Mouse (Mus musculus) C3H10T1/2 (cell line): ENCODE measurements around the gene Jchain. TPM values are rescaled to one million over a fixed set of nuclear protein-coding genes. Genes with fewer than 3 reads are reported as not detected.

ENCODE experiments used
- polyA plus RNA-seq, 2 experiments: library from polyadenylated mRNA; unstranded; fragments of >200 nt; fragmentation: generic; extraction: Trizol; gene quantifications; one replicate each; pipeline ENCODE4 v1.2.1; 2012; ENCODE audit warnings: missing spikeins in 2 of 2

Jchain gene
- polyA plus RNA-seq, result under 1 TPM in 1 of 2 experiments, not detected in 1; 0.09 TPM

DNA sequence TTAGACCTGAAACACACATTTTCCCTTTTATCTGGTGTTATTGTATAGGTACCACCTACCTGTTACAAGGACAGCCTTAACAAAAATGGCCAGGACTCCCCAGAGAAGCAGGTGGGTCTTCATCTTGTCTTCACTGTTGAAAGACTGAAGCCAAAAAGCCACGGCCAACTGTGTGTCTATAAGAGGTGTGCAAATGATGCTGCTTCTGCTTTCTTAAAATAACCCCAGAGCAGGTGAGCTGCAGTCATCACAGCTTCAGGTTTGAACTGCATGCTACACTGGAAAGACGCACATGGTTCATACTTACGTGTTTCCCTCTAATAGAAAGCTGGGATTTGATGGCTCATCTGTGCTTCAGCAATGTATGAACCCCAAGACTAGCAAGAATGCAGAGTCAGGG, at the start of gene Jchain:
Gene Jchain (minus strand): TSS at position 235 of the 400 bp plus-strand sequence.

DNA sequence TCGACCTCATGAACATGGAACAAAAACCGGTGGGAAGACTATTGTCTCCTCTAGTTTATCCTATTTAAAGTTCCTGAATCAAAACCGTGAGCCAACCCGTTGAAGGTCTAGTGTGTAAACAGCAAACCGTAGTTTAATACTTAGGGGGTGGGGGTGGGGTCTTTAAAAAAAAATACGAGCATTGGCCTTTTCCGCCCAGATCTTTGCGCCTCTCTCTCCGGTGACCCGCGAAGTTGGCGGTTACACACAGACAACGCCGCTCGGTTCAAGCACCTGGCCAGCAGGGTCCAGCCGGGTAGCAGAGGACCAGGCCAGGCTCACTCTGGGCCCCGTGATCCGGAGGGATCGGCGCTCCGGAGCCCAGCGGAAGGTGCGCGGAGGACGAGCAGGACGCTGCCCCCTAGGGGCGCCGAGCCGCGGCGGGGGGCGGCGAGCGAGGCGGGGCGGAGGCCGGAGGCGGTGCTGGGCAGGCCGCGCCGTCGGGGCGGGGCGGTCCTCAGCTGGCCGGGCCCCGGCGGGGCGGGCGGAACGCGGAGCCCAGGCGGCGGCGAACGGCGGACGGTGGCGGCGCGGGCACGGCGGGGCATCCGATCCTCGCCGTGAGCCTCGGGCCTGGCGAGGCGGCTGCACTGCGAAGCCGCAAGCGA, 36.9 kb upstream of the Jchain start, which contains the start of gene Rufy3:
Gene Rufy3 (plus strand): TSS at position 540 of the 647 bp plus-strand sequence.

DNA sequence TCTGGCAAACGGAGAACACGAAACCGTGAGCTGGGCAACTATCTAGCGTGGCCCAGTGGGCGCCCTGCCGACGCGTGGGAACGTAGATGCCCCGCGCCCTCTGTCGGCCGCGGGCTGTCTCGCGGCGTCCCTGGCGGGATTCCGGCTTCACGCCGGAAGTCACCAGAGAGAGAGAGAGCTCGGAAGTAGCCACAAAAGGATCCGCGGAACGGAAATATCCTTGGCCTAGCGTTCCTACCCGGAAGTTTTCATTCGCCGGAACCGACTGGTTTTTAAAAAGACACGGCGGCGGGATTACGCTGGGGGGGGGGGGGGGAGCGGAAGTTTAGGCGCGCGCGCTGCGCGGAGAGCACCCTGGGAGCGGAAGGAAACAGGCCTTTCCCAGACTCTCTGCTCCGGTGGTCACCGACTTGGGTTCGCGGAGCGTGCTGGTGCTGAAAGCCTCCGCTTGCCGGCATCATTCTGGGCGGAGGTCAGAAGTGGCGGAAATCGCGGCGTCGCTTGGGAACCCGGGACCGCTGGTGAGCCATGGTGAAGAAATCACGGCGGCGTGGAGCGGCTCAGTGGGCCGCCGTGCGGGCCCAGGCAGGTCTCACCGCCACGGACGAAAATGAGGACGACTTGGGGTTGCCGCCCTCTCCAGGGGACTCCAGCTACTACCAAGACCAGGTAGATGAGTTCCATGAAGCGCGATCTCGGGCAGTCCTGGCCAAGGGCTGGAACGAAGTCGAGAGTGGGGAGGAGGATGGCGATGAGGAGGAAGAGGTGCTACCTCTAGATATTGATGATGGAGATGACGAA, 26.6 kb upstream of the Jchain start, which contains the start of gene Utp3:
Gene Utp3 (plus strand): TSS at position 377 of the 801 bp plus-strand sequence.

DNA sequence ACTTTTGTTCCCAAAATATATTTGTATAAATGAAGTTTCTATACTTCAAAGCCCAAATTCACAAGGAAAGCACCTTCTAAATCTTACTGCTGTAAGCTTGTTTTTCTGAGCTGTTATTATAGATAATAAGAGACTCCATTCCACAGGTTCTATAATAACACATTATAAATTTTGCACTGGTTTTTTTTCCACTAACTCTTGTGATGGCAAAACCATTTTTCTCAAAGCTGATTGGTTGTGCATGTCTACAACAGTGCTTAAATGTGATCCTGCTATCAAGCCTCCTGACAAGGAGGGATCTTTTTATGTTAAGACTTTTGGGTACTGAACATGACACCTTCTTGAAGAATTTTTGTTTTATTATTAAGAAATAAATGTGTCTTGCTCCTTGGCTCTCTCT, 40.0 kb downstream of the Jchain start, which contains the start of gene Enam:
Gene Enam (plus strand): TSS at position 301 of the 400 bp plus-strand sequence.

Other genes starting within 250 kb of the Jchain start
- not detected for gene Prol1, start 210.6 kb downstream of the Jchain start, polyA plus RNA-seq
- gene Amtn, start 151.8 kb downstream of the Jchain start, polyA plus RNA-seq, result not detected
- not detected for gene Ambn, start 71.9 kb downstream of the Jchain start, polyA plus RNA-seq
- not detected for gene Enam, start 39.9 kb downstream of the Jchain start, polyA plus RNA-seq
- 10 to 100 TPM in 1 of 2 experiments, 1 to 10 TPM in 1; 9.0 to 48.6 TPM for gene Utp3, start 26.6 kb upstream of the Jchain start, polyA plus RNA-seq
- gene Rufy3, start 37.1 kb upstream of the Jchain start, polyA plus RNA-seq, result 1 to 10 TPM in 1 of 2 experiments, under 1 TPM in 1; 0.54 to 4.1 TPM
- gene Grsf1, start 148.3 kb upstream of the Jchain start, polyA plus RNA-seq, result 10 to 100 TPM in 1 of 2 experiments, 1 to 10 TPM in 1; 5.3 to 23.5 TPM
- 1 to 10 TPM in 1 of 2 experiments, under 1 TPM in 1; 0.67 to 2.1 TPM for gene Mob1b, start 193.0 kb upstream of the Jchain start, polyA plus RNA-seq
- 1 to 10 TPM; 1.4 to 2.1 TPM for gene Dck, start 237.1 kb upstream of the Jchain start, polyA plus RNA-seq